9 mouse cellular contexts compared by ENCODE assay signal in genomic region chr11:67101713-67102112, GRCm38 (mm10). TPM values are rescaled to one million over a fixed set of nuclear protein-coding genes. Genes with fewer than 3 reads are reported as not detected.
DNase-seq lines count a peak whose midpoint lies in the region; TF ChIP-seq lines count a peak whose summit lies in the region.
"Had no signal": no experiment of that assay in that cellular context is flagged by ENCODE, and none has a peak within 500 bp of the region (broad histone marks: within the 10 kb centered on the region; RNA-seq: fewer than 3 reads in every experiment).

No protein-coding gene starts in this region.

- no peak overlapping the region for H3K4me2 ChIP-seq in myocyte (ENCODE audit: low read depth)
- H3K4me2 ChIP-seq: neural tube, embryonic 13.5 days had no signal

- H3ac ChIP-seq in myocyte (ENCODE audit: control insufficient read depth, insufficient read length), result no peak overlapping the region

- H3K79me2 ChIP-seq in myocyte (ENCODE audit: control insufficient read depth, insufficient read depth), result no peaks in the 10 kb centered on the region

- H3K27me3 ChIP-seq in heart, embryonic 10.5 days (ENCODE audit: insufficient read depth, poor library complexity, severe bottlenecking), result peaks cover 25% of the 10 kb centered on the region
- no peaks in the 10 kb centered on the region for H3K27me3 ChIP-seq in myocyte (ENCODE audit: control insufficient read depth, insufficient read depth, insufficient read length)
- H3K27me3 ChIP-seq in midbrain, embryonic 10.5 days (ENCODE audit: low read depth, poor library complexity, severe bottlenecking), result peaks cover 6% of the 10 kb centered on the region; the same call in 1 of the 2 replicates
- H3K27me3 ChIP-seq: neural tube, embryonic 13.5 days had no signal

- TF ChIP-seq POLR2A in myocyte (IDR thresholded peaks at IDR 0.05; ENCODE audit: insufficient read length, low read depth), result no peak

- DNase-seq in heart, adult 8-10 months (ENCODE audit: low spot score), result peak; percentile 46
- no peak for DNase-seq in heart, embryonic 10.5 days (ENCODE audit: low spot score)
- peak; percentile 50 for DNase-seq in urinary bladder, postnatal 25 days (ENCODE audit: low spot score)
- no peak for DNase-seq in urinary bladder, postnatal 4 days (ENCODE audit: low spot score in 2 of 2)
- DNase-seq in cerebellum, adult 9-10 months, result peak; percentile 52
- peak; percentile 56 for DNase-seq in kidney, postnatal 14 days
- DNase-seq in midbrain, embryonic 10.5 days (ENCODE audit: low spot score), result no peak

- no peaks in the 10 kb centered on the region for H3K9me3 ChIP-seq in heart, embryonic 10.5 days
- H3K9me3 ChIP-seq in midbrain, embryonic 10.5 days (replicated peaks), result no peaks in the 10 kb centered on the region
- H3K9me3 ChIP-seq: neural tube, embryonic 13.5 days had no signal

- WGBS in heart, embryonic 10.5 days, result 26% methylated on average over 7 of the region's 8 CpGs
- 34% methylated on average over 8 of the region's 8 CpGs for WGBS in midbrain, embryonic 10.5 days

- no peaks in the 10 kb centered on the region for H3K36me3 ChIP-seq in heart, embryonic 10.5 days
- peaks cover 4% of the 10 kb centered on the region for H3K36me3 ChIP-seq in myocyte (ENCODE audit: control insufficient read depth, insufficient read depth)
- H3K36me3 ChIP-seq in midbrain, embryonic 10.5 days, result no peaks in the 10 kb centered on the region
- H3K36me3 ChIP-seq: neural tube, embryonic 13.5 days had no signal

- no peak overlapping the region for H3K4me3 ChIP-seq in heart, embryonic 10.5 days
- H3K4me3 ChIP-seq in myocyte, result no peak overlapping the region
- H3K4me3 ChIP-seq in midbrain, embryonic 10.5 days, result no peak overlapping the region
- H3K4me3 ChIP-seq: neural tube, embryonic 13.5 days had no signal

- peaks cover 18% of the 10 kb centered on the region for H3K4me1 ChIP-seq in heart, embryonic 10.5 days
- peaks cover 7% of the 10 kb centered on the region for H3K4me1 ChIP-seq in midbrain, embryonic 10.5 days

- no peak overlapping the region for H3K27ac ChIP-seq in heart, embryonic 10.5 days
- H3K27ac ChIP-seq in midbrain, embryonic 10.5 days (replicated peaks), result no peak overlapping the region
- H3K27ac ChIP-seq: neural tube, embryonic 13.5 days had no signal

TF ChIP-seq in myocyte, 11 proteins besides CTCF, POLR2A, EP300 and RAD21:
- peak; percentile 63 for TF ChIP-seq POLR2AphosphoS2 (IDR thresholded peaks at IDR 0.05; ENCODE audit: insufficient read length, low read depth)
- TF ChIP-seq E2F4 (IDR thresholded peaks at IDR 0.05; ENCODE audit: insufficient read depth), result no peak
TF ChIP-seq in myocyte: peak in this region for 1.

RNA-seq across cellular contexts. Expression of gene Myh3, which starts 23.6 kb away (rescaled TPM):
- total RNA-seq in heart, adult 8-10 months (2022), result under 1 TPM in 2 of 4 experiments, not detected in 2; 0.03 TPM
- polyA plus RNA-seq in heart, embryonic 10.5 days (2016; fragmentation: Nextera tagmentation; extraction: Ambion mirVana), result 0.04 TPM in 2 replicates
- polyA plus RNA-seq in myocyte (2012; fragmentation: generic; extraction: Trizol), result 876 TPM
- polyA plus RNA-seq in midbrain, embryonic 10.5 days (2016; fragmentation: Nextera tagmentation; extraction: Ambion mirVana), result 0.11 and 0.37 TPM in 2 replicates

RNA-seq across cellular contexts. Expression of gene Sco1, which starts 49.2 kb away (rescaled TPM):
- total RNA-seq in heart, adult 8-10 months (2022), result 10 to 100 TPM; 20.7 to 25.9 (median 23.3) TPM
- polyA plus RNA-seq in heart, embryonic 10.5 days (2016; fragmentation: Nextera tagmentation; extraction: Ambion mirVana), result 21.7 and 26.6 TPM in 2 replicates
- polyA plus RNA-seq in myocyte (2012; fragmentation: generic; extraction: Trizol), result 14.7 TPM
- 20.3 and 22.5 TPM in 2 replicates for polyA plus RNA-seq in midbrain, embryonic 10.5 days (2016; fragmentation: Nextera tagmentation; extraction: Ambion mirVana)

RNA-seq across cellular contexts. Expression of gene Adprm, which starts 49.3 kb away (rescaled TPM):
- 10 to 100 TPM in 3 of 4 experiments, 1 to 10 TPM in 1; 9.8 to 13.1 (median 11.5) TPM for total RNA-seq in heart, adult 8-10 months (2022)
- 21.7 and 22.6 TPM in 2 replicates for polyA plus RNA-seq in heart, embryonic 10.5 days (2016; fragmentation: Nextera tagmentation; extraction: Ambion mirVana)
- polyA plus RNA-seq in myocyte (2012; fragmentation: generic; extraction: Trizol), result 13.1 TPM
- polyA plus RNA-seq in midbrain, embryonic 10.5 days (2016; fragmentation: Nextera tagmentation; extraction: Ambion mirVana), result 30.0 and 37.6 TPM in 2 replicates

Comparison
In these comparisons a context has a peak if more than half of its experiments do, and no peak if none do; other contexts are left out.
1. DNase-seq: peak in heart, adult 8-10 months (single experiment), urinary bladder, postnatal 25 days (single experiment), cerebellum, adult 9-10 months (single experiment) and kidney, postnatal 14 days (single experiment); none in heart, embryonic 10.5 days (single experiment), urinary bladder, postnatal 4 days (0 of 2) and midbrain, embryonic 10.5 days (single experiment).
2. RNA of gene Myh3, which starts 23.6 kb away (polyA plus RNA-seq): 876 TPM in myocyte (single experiment); 0.11 to 0.37 TPM in midbrain, embryonic 10.5 days and 0.04 TPM in heart, embryonic 10.5 days; every median in the first group is over 100 times any median in the second.